Mouse (Mus musculus) spleen, postnatal 10 days (tissue): ENCODE measurements around the gene Ttc21b.
"Not testable (repeated sequence)": the region's sequence is repeated elsewhere in the genome, so short reads cannot be mapped to it uniquely, and the experiment has no call there.

Source experiments
- DNase-seq, 2 experiments: peaks; one replicate each; pipeline ENCODE4 v3.0.0; 2021 to 2022; ENCODE audit warnings: low spot score in 2 of 2

The Ttc21b gene

DNA sequence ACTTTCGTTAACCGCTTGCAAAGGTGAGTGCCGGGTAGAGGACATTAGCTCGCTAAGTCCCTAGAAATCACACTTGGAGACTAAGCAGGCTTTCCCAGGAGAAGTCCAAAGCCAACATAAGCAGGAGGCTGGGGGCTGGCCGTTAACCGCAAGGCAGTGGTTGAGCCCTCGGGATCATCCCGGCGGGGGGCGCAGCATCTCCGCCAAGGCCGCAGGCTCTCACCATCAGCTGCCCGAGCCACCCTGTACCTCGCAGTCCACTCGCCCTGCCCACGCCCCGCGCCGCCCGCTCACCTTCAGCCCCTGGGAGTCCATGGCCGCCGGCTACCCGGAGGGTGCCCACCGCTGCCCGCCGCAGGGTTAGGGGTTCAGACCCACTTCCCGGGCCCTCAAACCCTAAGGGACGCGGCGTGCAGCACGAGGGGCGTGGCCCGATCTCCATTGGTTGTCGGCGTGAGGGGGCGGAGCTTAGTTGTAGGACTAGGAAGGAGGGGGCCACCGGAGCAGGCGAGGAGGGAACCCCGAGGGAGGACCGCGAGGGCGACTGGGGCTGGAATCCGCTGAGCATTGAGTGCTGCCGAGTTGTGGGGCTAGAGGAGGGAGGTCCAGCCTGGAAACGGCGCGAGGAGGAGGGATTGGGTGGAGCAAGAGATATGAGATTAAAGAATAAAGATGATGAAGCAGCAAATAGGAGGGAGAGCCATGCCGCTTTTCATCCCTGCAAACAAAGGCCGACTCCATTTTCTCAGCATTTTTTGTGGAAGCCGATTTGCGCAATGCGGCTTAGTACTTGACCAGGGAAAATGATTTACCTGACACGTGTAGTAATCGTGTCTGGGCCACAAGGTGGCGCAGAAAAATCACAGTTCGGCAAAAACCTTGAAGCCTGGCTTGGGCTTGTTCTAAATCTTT is at the start of gene Ttc21b:
Gene Ttc21b, minus strand, starts transcription at position 398 of the 912 bp plus-strand sequence.
- DNase-seq = peak; percentile 65 to 88

DNA sequence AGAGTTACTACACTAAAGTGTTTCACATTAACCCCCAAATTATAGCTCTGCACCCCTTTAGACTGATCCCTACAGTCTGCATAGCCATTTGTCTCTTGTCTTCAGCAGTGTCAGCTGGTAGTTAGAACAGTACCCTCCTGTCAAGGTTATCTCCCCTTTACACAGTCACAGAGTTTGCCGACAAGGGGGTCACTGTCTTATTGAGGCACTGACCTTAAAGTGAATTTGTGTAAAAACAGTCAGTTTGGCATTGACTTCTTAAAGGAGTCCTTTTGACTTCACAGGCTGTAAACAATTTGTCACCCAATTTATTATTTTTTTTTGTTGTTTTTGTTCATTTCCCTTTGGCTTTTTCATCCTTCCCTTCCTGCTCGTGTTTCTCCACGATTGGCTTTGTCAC is 16.1 kb upstream of the Ttc21b start:
- DNase-seq = no peak

DNA sequence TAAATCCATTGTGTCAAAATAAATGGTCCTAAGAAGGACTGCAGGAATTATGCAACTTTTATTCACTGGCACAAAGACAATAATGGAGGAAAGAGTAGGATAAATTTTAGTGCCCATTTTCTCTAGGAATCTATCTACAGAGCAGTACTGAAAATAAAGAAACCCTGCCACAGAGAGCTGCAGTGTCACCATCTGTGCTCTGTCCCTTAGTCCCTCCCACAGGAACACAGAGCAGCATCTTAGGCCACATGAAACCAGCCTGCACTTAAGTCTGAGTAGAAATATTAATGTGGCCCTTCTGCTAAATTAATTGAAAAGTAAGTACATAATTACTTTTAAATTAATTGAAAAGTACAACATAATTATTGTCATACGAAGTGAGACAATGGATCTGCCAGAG is 12.4 kb downstream of the Ttc21b start:
- no peak for DNase-seq

DNA sequence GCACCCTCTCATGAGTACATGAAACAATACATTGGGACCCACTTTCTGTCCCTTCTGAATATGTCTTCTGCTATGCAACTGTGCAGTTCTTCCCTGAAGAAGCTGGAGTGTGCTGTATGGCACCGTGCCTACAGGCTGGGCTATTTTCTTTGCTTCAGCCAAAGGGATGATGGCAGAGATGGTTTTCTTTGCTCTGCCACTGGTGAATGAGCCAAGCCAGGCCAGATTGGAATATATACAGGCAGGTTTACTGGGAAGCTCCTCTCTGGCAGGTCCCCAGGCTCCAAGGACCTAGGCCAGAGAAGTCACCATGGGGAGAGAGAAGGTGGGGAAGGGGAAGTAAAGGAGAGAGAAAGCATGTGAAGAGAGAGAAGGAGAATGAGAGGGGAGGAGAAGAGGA is 16.1 kb downstream of the Ttc21b start:
- DNase-seq = no peak

DNA sequence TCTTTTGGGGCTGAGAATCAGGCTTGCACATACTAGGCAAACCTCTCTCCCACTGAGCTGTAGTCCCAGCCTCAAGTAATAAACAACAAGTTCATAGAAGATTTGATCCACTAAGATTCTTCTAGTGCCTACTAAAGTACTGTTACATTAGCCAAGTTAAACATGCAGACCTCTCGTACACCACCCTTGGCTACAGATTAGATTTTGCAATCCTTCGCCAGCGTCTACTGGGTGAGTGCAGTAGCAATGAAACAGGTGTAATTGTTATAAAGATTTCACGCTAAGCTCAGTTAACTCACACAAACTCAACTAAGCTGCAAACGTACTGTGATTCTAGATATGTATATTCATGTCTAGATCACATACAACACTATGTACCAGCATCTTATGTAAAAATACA is 17.5 kb downstream of the Ttc21b start:
- no peak for DNase-seq

DNA sequence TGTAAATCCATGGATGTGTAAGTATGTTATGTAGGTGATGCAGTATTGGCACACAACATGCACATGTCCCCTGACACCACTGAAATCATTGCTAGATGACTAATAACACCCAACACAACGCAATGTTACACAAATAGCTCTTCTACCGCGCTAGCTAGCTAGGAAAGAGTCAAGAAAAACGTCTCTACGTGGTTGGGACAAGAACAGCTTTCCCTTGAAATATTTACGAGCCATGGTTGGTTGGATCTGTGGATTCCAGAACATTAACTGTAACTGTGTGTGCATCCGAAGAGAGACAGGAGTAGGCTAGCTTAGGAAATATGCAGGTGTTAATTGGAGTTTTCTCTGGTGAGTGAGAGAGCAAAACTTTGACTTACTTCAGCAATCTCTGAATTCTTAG is 35.5 kb downstream of the Ttc21b start:
- no peak for DNase-seq

DNA sequence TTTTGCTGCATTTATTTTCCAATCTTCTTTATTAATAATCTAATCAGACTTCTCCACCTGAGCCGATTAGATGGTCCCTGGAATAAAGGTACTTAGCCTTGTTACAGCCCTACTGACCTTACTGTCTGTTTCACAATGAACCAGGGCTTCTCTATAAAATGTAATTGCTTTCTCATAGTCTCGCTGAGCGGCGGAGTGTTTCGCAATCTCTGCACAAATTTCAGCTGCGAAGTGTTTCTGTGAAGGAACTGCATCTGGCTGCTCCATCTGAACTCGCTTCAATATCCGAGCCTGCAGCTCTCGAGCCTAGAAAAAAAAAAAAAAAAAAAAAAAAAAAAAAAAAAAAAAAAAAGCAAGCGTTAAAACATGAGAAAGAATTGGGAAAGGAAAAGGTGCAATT is 46.5 kb downstream of the Ttc21b start:
- DNase-seq = no peak

DNA sequence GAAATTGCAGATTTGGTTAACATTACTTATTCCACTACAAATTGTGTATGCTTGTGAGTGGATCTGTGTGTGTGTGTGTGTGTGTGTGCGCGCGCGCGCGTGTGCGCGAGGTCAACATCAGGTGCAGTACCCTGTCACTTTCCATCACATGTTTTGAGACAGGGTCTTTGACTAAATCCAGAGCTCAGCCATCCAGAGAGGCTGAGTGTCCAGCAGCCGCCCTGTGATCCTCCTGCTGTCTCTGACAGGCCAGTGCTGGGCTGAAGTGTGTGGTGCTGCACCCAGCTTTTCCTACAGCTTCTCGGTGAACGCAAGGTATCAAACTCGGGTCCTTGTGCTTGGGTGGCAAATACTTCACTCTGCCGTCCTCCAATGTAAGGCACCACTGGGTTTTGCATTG is 47.1 kb downstream of the Ttc21b start:
- no peak for DNase-seq

DNA sequence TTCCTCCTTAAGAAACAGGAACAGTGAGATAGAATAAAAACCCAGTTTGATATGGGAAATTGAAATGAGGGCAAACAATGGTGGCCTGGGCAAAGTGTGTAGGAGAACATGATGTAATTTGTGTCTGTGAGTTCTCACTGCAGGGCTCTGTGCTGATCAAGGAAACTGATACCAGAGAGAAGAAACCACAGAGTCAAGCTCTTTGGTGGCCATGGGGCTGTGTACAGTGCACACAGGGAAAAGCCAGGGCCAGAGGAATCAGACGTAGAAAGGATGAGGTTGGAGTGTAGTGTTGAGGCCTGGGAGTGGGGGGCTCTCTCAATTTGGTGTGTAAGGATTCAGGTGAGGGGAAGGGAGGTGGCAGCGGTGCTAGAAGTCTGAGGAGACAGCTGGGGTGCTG is 49.6 kb downstream of the Ttc21b start:
- no peak for DNase-seq

DNA sequence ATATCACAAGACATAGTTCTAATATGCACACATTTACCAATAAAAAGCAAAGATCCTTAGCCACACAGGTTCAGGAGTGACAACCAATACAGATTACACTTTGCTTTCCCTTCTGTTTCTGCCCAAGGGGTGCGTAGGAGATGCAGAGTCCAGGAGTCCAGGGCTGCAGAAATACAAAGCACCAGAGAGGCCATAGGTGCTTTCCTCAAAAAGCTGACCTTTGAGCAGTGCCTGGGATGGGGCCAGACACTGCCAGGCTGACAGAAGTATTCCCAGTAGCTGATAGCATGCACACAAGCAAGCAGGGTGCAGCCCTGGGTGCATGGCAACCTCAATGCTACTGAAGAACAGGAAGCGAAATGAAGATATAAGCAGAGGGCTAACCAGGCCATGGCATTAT is 52.2 kb downstream of the Ttc21b start:
- DNase-seq = no peak

DNA sequence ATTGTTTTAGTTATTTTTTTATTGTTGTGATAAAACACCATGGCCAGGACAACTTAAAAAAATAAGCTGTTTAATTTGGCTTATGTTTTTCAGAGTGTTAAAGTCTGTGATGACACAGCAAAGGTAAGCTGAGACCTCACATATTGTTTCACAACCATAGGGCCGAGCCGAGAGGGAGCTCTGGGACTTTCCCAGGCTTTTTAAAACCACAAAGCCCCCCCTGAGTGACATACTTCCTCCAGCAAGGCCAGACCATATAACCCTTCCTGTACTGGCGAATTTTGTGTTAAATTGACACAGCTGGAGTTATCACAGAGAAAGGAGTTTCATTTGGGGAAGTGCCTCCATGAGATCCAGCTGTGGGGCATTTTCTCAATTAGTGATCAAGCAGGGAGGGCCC is 56.2 kb downstream of the Ttc21b start:
- no peak for DNase-seq

DNA sequence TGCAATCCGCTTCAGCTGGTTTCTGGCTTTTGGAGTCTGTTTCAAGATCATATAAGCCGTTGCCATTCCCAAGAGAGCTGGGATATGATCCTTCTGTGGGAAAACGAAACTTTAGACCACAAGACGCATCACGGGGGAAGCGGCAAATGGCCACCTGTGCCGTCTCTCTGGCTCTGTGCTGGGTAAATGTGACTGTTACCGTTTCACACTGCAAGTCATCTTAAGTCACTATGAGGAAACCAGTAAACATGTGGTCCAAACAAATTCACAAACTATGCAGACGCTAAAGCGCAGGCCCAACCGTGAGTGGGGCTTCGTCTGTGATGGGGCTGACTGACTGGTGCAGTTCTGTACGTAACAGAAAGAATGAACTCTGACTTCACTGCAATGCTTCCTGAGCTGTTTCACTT is 64.7 kb downstream of the Ttc21b start:
- no peak for DNase-seq

DNA sequence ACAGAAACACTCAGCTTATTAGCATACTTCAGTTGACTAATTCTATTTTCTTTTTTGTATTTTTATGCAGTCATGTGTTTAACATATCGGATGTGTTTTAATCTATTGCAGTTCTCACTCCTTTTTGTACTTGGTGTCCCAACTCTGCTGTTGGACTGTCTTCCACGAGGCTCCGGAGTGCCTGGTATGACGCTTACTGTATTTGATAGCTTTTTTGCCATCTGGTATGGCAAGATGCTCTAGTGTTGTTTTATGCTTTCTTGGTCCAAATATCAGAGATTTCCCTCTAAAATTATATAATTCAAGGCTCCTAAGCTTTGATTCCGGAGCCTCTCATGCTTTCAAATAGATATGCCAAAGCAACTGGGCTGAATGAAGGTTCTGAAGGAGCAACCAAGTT is 66.3 kb downstream of the Ttc21b start:
- DNase-seq = no peak

DNA sequence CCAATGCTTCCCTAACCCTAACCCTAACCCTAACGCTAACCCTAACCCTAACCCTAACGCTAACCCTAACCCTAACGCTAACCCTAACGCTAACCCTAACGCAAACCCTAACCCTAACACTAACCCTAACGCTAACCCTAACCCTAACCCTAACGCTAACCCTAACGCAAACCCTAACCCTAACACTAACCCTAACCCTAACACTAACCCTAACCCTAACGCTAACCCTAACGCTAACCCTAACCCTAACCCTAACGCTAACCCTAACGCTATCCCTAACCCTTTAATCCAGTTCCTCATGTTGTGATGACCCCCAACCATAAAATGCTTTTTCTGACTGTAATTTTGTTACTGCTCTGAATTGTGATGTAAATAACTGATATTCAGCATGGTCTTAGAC is 67.2 kb downstream of the Ttc21b start:
- DNase-seq = not testable (repeated sequence)

DNA sequence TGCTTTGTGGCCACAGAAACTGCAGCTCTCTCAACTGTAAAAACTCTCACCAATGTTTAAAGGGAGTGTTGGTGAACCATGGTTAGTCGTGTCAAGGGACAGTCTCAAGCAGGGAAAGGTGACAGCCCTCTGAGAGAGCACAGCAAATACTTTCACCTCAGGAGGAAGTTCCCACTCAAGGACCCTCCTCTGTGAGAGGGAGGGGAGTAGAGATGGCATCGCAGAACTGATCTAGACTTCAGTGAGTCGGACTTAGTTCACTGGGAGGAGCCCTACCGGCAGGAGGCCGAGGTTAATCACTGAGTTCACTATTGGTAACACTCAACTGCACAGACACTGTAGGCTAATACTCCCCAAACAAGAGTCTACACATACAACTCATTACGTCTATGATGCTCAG is 68.9 kb downstream of the Ttc21b start:
- no peak for DNase-seq

DNA sequence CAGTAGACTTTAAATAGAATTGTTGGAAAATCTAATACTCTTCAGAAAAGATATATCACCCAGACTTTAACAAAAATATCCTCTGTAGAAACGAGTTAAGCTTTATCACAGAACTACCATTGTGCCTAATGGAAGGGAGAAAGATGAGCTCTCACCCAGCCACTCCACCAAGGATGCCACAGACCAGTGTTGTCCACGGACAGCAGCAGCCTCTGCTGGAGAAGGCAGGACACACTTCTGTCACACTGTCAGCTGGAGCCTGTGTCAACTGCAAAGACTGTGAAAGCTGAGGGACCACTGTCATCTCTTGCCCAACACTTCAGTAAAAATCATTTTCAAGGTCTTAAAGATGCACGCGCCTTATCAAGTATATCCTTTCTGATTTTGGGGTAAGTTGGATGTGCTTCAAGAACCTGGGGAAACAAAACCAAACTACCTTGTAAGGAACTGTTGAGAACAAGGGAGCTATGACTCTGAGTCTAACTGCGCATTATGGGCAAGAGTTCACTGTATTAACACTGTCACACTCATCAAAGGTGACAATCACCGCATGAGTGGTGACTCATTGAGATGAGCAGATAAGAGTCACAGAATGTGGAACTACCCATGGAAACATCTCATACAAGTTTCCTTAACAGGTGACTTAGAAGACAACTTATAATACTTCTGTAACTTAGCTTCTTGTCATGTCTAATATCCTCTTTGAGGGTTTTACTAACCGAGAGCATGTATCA is 71.8 kb downstream of the Ttc21b start:
- no peak for DNase-seq

DNA sequence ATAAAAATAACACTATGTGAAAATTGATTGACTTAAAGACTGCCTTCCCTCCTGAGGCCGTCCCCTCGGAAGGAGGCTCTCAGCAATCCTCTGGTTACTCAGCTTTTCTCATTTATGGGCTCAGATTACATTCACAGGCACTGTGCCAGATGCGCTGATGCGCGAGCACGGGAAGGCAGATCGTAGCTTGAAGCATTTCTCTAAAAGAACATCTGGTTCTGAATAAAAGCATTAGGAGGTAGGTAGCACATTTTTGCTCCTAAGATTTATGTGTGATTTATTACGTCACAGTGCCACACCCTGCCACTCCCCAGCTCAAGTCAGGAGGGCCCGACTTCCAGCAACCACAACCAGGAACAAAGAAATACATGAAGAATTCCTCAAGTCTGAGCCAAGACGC is 76.1 kb downstream of the Ttc21b start:
- no peak for DNase-seq

DNA sequence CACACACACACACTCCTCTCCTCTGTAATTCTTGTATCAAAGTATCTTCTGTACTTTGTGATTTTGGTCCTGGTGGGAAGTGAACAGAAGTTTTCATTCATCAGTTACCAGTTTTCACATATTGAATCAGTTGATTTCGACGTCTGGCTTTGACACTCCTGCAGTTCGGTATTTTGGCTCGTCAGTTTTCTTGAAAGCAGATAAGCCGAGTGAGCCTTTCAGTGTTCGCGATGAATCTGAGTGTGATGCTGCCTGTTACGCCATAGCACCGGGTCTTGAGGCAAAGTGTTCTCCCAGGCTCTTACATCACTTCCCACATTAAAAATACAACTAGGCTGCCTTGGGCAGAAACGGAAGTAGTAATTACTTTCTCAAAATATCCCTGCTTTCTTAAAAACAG is 76.6 kb downstream of the Ttc21b start:
- no peak for DNase-seq

DNA sequence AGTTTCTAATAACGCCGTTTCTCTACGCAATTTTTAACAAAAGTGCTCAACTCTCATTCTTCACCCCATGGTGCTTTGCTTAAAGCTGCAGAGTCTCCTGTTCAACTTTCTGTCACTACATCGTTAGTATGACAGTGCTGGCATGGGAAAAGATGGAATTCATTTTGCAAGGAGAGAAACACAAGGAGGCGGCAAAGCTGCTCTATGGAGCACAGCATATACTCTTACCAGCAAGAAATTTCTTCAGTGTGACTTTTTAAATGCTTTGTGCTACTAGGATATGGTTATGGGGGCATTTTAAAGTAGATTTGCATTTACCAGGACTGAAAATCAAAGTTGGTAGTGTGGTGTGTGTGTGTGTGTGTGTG is 77.6 kb downstream of the Ttc21b start:
- DNase-seq = no peak

DNA sequence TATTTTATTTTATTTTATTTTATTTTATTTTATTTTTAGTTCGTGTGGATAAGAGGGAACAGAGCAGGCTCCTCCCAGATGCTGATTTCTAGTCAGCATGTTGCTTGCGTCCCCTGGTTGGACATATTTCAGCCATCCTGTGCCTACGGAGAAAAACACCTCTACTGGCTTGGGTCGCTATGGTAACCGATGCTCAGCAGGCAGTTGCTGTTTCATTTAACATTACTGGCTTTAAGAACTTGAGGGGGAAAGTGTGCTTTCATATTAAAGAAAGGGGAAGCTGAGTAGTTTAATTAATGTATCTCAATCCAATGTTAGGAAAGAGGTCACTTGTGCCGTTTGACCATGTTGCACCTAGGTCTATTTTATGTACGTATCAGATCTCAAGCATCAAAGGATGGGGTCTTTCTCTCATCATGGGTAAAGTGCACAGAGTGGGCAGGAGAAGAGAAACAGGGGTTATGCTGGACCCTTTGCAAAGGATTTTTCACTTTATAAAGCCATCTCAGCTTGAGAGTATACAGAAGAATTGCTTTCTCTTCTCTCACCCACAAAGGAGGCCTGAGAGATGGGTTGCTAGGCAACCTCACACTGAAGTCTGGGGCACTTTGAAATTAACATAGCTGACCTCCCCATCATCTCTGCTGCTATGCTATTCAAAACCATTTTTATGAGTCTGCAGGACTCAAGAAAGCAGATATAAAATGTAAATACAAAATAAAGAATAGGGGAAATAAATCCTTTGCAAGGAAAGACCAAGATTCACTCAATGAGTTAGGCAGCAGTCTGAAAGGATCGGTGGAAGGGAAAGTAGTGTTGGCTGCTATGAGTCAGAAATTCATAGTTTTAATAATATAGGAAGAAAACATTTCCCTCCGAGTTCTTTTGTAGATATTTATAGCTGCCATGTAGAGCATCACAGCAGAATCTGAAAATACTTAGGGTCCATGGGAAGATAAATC is 78.2 kb downstream of the Ttc21b start:
- no peak for DNase-seq

DNA sequence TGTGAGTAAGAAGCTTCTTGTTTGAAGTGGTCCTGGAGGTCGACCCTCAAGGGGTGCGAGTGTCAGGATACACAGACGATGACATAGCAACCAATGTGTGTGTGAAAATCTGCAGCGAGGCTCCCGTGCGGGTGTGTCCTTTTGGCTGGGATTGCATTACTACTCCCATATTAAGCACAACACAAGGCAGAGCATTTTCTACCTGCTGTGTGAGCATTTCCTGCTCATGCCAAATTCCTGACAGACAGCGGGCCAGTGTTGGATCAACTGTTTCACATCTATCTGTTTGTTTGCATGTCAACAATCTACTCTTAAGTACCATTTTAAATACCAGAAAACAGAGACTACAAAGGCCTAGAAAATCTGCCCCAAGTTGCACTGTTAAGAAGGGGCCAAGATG is 79.4 kb downstream of the Ttc21b start:
- DNase-seq = no peak

DNA sequence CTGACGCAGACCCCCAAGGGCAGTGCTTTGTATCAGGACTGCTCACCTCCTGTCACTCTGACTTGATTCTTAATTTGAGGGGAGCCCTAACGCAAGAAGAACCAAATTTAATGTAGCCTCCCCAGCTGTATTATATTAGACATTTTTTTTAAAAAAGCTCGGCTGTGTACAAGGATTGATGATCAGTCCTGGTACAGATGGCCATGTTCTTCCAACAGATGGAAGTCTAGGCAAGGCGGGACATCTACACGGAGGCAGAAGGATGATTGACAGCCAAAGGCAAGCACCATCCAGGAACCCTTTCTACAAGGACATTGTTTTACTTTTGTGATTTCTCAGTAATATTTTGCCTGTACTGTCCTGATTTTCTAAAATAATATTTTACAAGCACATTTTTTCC is 83.3 kb downstream of the Ttc21b start:
- DNase-seq = no peak
